Mouse (Mus musculus) c-Kit-positive CD71-negative TER-119-negative erythroid progenitor cells, embryonic 14.5 days (primary cell): ENCODE data around the gene Unk.
"Not testable (repeated sequence)": the region's sequence is repeated elsewhere in the genome, so short reads cannot be mapped to it uniquely, and the experiment has no call there.

Experiments used
- DNase-seq: peaks from one replicate; pipeline ENCODE4 v3.0.0-alpha.2; 2013; ENCODE audit warnings: low read depth

The Unk gene

GRCm38 (mm10) chr11:116088741-116089394 is 58.7 kb downstream of the Unk start:
- no peak for DNase-seq

GRCm38 (mm10) chr11:116089545-116089944 is 59.4 kb downstream of the Unk start:
- no peak for DNase-seq

GRCm38 (mm10) chr11:116091591-116091990 is 61.5 kb downstream of the Unk start:
- no peak for DNase-seq

- DNase-seq: not testable (repeated sequence)
These were observed 62.8 kb downstream of the Unk start for GRCm38 (mm10) chr11:116092959-116093358.

- DNase-seq: no peak
These were observed 63.8 kb downstream of the Unk start for GRCm38 (mm10) chr11:116093771-116094565.

GRCm38 (mm10) chr11:116095573-116095972 is 65.5 kb downstream of the Unk start:
- no peak for DNase-seq

GRCm38 (mm10) chr11:116096213-116097108 is 66.3 kb downstream of the Unk start:
- no peak for DNase-seq

- DNase-seq: no peak
These were observed 68.8 kb downstream of the Unk start for GRCm38 (mm10) chr11:116098711-116099460.

- DNase-seq: no peak
These were observed 69.3 kb downstream of the Unk start for GRCm38 (mm10) chr11:116099462-116099861.

- no peak for DNase-seq
These were observed 70.3 kb downstream of the Unk start for GRCm38 (mm10) chr11:116100385-116100784.

GRCm38 (mm10) chr11:116100839-116101238 is 70.7 kb downstream of the Unk start:
- DNase-seq: no peak

GRCm38 (mm10) chr11:116101931-116102381 is 71.8 kb downstream of the Unk start:
- DNase-seq: no peak

GRCm38 (mm10) chr11:116102472-116102871 is 72.3 kb downstream of the Unk start:
- no peak for DNase-seq

- no peak for DNase-seq
These were observed 73.5 kb downstream of the Unk start for GRCm38 (mm10) chr11:116103572-116103971.

GRCm38 (mm10) chr11:116104006-116104646 is 74.0 kb downstream of the Unk start:
- no peak for DNase-seq

- DNase-seq: no peak
These were observed 74.9 kb downstream of the Unk start for GRCm38 (mm10) chr11:116105065-116105464.

- no peak for DNase-seq
These were observed 76.2 kb downstream of the Unk start for GRCm38 (mm10) chr11:116106154-116106962.

- no peak for DNase-seq
These were observed 77.0 kb downstream of the Unk start for GRCm38 (mm10) chr11:116106963-116107776.

GRCm38 (mm10) chr11:116107777-116108285 is 77.7 kb downstream of the Unk start:
- DNase-seq: no peak
